Mouse (Mus musculus): Measurements from ENCODE around the gene 1110059E24Rik.

DNA sequence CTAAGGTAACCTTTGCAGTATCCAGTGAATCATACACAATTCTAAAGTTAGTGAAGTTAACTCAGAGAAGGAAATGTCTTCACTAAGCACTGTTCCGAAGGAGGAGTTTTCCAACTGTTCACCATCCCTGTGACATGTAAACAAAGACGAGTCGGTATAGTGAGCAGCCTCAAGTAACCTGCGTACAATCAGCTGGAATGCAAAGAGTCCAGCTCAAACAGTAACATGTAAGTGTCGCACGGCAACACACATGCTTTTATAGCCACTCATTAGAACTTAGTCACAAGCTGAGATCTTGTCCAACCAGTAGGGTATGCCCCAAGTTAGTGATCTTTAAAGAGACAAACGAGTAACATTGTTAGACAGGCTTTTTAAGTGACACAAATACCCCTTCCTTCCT is 15.1 kb downstream of the 1110059E24Rik start:
- no peak for TF ChIP-seq POLR2A (IDR thresholded peaks at IDR 0.05; ENCODE audit: insufficient read length, low read depth)
- no peak for TF ChIP-seq USF1 (IDR thresholded peaks at IDR 0.05; ENCODE audit: low read depth)
- TF ChIP-seq MAX (IDR thresholded peaks at IDR 0.05; ENCODE audit: low read depth), result no peak
- no peak for TF ChIP-seq CEBPB (IDR thresholded peaks at IDR 0.05; ENCODE audit: insufficient read depth, poor library complexity, severe bottlenecking)
- no peak for TF ChIP-seq TCF12 (IDR thresholded peaks at IDR 0.05; ENCODE audit: insufficient read depth, poor library complexity, severe bottlenecking)
- no peak for TF ChIP-seq REST (IDR thresholded peaks at IDR 0.05; ENCODE audit: insufficient read depth, insufficient read length)
- no peak for TF ChIP-seq MYOG (IDR thresholded peaks at IDR 0.05; ENCODE audit: control insufficient read depth in 1 of 3, insufficient read depth in 1 of 3, insufficient read length in 2 of 3, low read depth in 2 of 3)
- TF ChIP-seq E2F4 (IDR thresholded peaks at IDR 0.05; ENCODE audit: insufficient read depth), result no peak
- no peak for TF ChIP-seq POLR2AphosphoS2 (IDR thresholded peaks at IDR 0.05; ENCODE audit: insufficient read length, low read depth)

Measured in myocyte (in vitro differentiated cells).